Mouse (Mus musculus) stomach, embryonic 16.5 days (tissue): ENCODE measurements around the gene Ahdc1. TPM values are rescaled to one million over a fixed set of nuclear protein-coding genes. Genes with fewer than 3 reads are reported as not detected.

Source experiments
- ATAC-seq: fragments of 200-750 bp; cut with Nextera tagmentation; 2 replicates; pipeline ENCODE4 v1.8.0; 2017; ENCODE audit warnings: moderate number of reproducible peaks, moderate TSS enrichment; ENCODE audit not compliant: insufficient read depth, low FRiP score
- H3K27ac ChIP-seq: fragments of 300-500 bp; sonication (generic); 2 replicates; pipeline ENCODE4 v1.5.1; 2014; ENCODE audit warnings: low read length
- H3K27me3 ChIP-seq: fragments of 300-500 bp; sonication (generic); 2 replicates; pipeline ENCODE4 v1.6.1; 2014; ENCODE audit warnings: low read length, control low read depth, mixed read lengths; ENCODE audit not compliant: control insufficient read depth, insufficient read depth
- H3K36me3 ChIP-seq: fragments of 300-500 bp; sonication (generic); 2 replicates; pipeline ENCODE4 v1.6.1; 2014; ENCODE audit warnings: low read length; ENCODE audit not compliant: control insufficient read depth, insufficient read depth
- H3K4me1 ChIP-seq: fragments of 300-500 bp; sonication (generic); 2 replicates; pipeline ENCODE4 v1.6.1; 2014; ENCODE audit warnings: low read length, control low read depth, mixed read lengths; ENCODE audit not compliant: control insufficient read depth, insufficient read depth
- H3K4me2 ChIP-seq: fragments of 300-500 bp; sonication (generic); 2 replicates; pipeline ENCODE4 v1.6.1; 2014; ENCODE audit warnings: low read depth, low read length, mixed read lengths
- H3K4me3 ChIP-seq: fragments of 300-500 bp; sonication (generic); replicated peaks from 2 replicates; pipeline ENCODE4 v1.5.1; 2014; ENCODE audit warnings: mild to moderate bottlenecking, low read length
- H3K9ac ChIP-seq: fragments of 300-500 bp; sonication (generic); 2 replicates; pipeline ENCODE4 v1.6.1; 2014; ENCODE audit warnings: low read length
- H3K9me3 ChIP-seq: fragments of 300-500 bp; sonication (generic); replicated peaks from 2 replicates; pipeline ENCODE4 v1.6.1; 2016; ENCODE audit warnings: low read length, control low read depth; ENCODE audit not compliant: control insufficient read depth
- WGBS: fragments of 180-500 bp; shearing (Covaris S2); extraction: QIAGEN DNeasy Blood & Tissue Kit; methylation state at CpG from one replicate; pipeline ENCODE4 v1.1.7; 2014; 5-methylcytosine and 5-hydroxymethylcytosine counted together
- polyA plus RNA-seq: library from polyadenylated mRNA; unstranded; fragments of >200 nt; fragmentation: Nextera tagmentation; extraction: Ambion mirVana; gene quantifications from 2 replicates; pipeline ENCODE4 v1.2.1, GENCODE M21; 2015

Ahdc1 gene
- polyA plus RNA-seq, 1 experiment from 2014 or later, result 7.1 TPM

DNA sequence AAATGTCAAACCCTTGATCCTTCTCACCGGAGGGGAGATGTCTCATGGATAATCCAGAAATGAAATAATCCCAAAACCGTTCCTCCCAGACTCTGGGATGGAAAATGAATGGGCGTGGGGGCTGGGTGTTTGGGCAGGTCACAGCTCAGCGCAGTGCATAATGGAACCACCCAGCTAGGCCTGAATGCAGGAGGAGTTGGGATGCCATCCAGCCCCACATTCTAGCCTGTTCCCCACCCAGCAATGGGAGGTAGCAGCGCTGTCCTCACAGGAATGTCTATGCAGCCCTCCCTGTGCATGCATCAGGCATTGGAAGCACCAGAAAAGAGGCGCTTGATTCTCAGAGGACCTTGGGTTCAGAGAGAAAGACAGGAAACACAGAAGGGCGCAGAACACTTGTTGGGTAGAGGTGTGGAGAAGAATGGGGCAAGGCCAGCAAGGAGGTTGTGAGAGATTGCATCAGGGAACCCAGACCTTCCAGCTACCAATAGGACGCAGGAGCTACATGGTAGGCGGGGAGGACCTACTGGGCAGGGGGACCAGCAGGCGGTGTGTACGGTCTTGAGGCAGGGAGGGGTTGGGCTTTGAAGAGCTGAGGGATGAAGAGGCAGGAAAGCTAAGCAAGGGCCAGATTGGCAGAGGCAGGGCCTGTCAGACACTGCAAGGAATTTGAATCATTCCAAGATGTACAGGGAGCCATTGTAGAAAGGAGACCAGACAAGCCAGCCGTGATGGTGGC is 57.5 kb downstream of the Ahdc1 start:
- no peaks in the 10 kb centered on the region for H3K9me3 ChIP-seq
- 77% methylated on average over 12 of the region's 12 CpGs for WGBS
- no peak; the same call in 1 of the 2 replicates for ATAC-seq

DNA sequence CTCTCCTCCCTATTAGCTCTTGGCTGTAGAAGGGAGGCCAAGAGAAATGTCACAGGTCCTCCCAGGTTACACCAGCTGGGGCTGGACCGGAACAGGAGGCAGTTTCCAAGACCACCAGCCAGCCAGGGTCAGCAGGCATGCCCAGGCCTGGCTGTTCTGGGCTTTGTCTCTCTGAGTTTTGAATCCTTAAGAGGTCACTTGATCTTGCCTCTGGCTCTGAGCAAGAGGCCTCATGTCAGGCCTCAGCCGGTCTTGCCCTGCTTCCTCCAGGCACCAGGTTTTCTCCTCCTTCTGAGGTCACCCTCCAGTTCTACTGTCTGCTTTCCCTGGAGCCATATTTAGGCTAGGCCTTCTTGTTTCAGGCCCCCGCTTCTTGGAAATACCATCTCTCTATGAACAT is 59.3 kb downstream of the Ahdc1 start:
- no peak overlapping the region for H3K4me2 ChIP-seq
- H3K4me1 ChIP-seq, result peaks cover 25% of the 10 kb centered on the region
- no peak for ATAC-seq
- 82% methylated on average over 3 of the region's 3 CpGs for WGBS
- H3K4me3 ChIP-seq, result no peak overlapping the region
- no peaks in the 10 kb centered on the region for H3K27me3 ChIP-seq
- peak overlapping the region; percentile 50 for H3K27ac ChIP-seq
- 0 out of 2 replicates have a peak overlapping the region, but pooled peaks have one; percentile 20 for H3K9ac ChIP-seq
- H3K36me3 ChIP-seq, result peaks cover 7% of the 10 kb centered on the region; the same call in 1 of the 2 replicates
- no peaks in the 10 kb centered on the region for H3K9me3 ChIP-seq

More for the DNA sequence above, 57.5 kb downstream of the Ahdc1 start:
- no peak overlapping the region for H3K4me2 ChIP-seq
- peak overlapping the region; percentile 11; the same call in 1 of the 2 replicates for H3K27ac ChIP-seq
- peak overlapping the region; percentile 23; the same call in 1 of the 2 replicates for H3K9ac ChIP-seq
- no peak overlapping the region for H3K4me3 ChIP-seq
- peaks cover 17% of the 10 kb centered on the region; the same call in 1 of the 2 replicates for H3K36me3 ChIP-seq
- H3K4me1 ChIP-seq, result peaks cover 18% of the 10 kb centered on the region
- no peaks in the 10 kb centered on the region for H3K27me3 ChIP-seq

DNA sequence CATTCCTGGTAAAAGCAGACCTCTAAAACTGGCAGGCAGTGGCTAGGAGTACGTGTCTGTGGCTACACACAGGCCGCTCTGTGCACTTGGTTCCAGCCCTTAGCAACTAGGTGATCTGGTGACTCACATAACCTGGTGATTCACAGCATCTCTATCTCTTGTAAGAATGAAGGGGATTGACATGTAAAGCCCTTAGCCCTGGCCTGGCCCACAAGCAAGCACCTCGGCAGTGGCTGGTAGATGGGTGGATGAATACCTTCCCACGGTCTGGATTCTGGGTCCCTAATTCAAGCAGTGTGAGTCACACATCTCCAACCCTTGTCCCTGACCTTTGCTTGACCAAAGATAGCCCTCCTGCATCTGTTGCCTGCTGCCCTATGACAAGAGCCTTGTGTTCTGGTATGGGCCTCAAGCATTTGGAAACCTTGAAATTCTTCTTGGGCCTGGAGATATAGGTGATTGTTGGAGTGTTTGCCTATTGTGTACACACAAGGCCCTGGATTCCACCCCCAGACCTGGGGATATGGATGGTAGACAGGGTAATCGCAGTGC is 59.8 kb downstream of the Ahdc1 start:
- Histone ChIP-seq H3K27me3 (no peaks in the 10 kb centered on the region), H3K9ac (no peak overlapping the region), H3K4me3 (no peak overlapping the region), H3K4me2 (no peak overlapping the region), H3K9me3 (no peaks in the 10 kb centered on the region), H3K4me1 (peaks cover 25% of the 10 kb centered on the region), H3K27ac (peak overlapping the region; percentile 32), H3K36me3 (peaks cover 2% of the 10 kb centered on the region; the same call in 1 of the 2 replicates)
- no peak for ATAC-seq
- WGBS, result 87% methylated on average over 5 of the region's 5 CpGs

DNA sequence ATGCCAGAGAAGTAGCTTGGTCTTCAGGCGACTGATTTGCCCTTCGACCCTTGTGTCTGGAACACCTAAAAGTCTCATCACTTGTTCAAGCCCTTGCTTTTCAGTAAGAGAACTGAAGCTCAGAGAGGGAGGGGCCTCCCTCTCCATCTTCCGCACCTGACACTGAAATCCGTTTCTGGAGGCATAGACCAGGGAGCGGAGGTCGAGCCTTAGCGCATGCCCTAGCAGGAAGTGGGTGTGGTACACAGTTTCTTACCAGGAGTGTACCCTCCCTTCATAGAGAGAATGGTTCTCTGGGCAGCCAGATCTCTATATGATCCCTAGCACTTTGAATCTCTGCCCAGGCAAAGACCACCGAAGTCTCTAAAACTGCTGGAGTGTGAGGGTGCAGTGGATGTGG is 62.1 kb downstream of the Ahdc1 start:
- Histone ChIP-seq H3K4me2 (no peak overlapping the region), H3K27ac (no peak overlapping the region; the same call in 1 of the 2 replicates), H3K9ac (peak overlapping the region; percentile 10; the same call in 1 of the 2 replicates), H3K4me1 (peaks cover 22% of the 10 kb centered on the region), H3K36me3 (no peaks in the 10 kb centered on the region), H3K27me3 (no peaks in the 10 kb centered on the region), H3K4me3 (no peak overlapping the region), H3K9me3 (no peaks in the 10 kb centered on the region)
- no peak for ATAC-seq
- WGBS, result 48% methylated on average over 8 of the region's 8 CpGs

DNA sequence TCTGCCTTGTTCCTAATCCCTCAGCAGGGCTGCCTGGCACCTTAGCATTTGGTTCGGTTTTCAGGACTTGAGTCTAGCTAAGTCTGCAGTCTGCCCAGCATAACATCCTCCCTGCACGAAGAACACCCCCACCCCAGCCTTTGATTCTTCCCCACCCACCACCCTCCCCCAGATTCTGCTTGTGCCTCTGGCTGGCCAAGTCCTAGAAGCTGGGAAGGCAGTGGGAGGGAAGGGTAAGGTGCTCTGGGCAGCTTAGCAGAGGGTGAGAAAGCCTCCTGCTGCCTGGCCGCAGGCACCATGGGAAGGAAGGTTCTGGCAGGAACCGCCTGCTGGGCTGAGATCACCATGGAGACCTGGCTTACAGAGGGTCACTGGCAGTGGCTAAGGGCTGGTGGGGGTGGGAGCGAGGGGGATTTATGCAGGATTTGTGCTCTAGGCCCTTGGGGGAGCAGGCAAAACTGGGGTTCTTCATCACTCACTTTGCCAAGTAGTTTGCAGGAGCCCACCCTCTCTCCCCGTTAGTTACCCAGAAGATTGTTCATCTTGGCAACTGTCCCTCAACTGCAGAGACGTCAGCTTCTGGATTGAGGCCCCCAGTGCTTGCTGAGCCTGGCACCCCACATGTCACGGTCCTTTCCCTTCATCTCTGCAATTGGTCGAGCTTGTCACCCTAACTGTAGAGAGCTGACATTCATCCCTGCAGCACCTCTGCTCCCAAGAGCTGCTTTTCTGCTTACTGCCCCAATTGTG is 63.2 kb downstream of the Ahdc1 start:
- 45% methylated on average over 9 of the region's 9 CpGs for WGBS
- H3K9me3 ChIP-seq, result no peaks in the 10 kb centered on the region
- no peak overlapping the region for H3K4me3 ChIP-seq
- H3K4me2 ChIP-seq, result no peak overlapping the region
- ATAC-seq, result peak; percentile 26; the same call in 1 of the 2 replicates
- H3K36me3 ChIP-seq, result no peaks in the 10 kb centered on the region
- H3K27ac ChIP-seq, result peak overlapping the region; percentile 35; the same call in 1 of the 2 replicates
- H3K4me1 ChIP-seq, result peaks cover 22% of the 10 kb centered on the region
- H3K9ac ChIP-seq, result peak overlapping the region; percentile 4; the same call in 1 of the 2 replicates
- H3K27me3 ChIP-seq, result no peaks in the 10 kb centered on the region

DNA sequence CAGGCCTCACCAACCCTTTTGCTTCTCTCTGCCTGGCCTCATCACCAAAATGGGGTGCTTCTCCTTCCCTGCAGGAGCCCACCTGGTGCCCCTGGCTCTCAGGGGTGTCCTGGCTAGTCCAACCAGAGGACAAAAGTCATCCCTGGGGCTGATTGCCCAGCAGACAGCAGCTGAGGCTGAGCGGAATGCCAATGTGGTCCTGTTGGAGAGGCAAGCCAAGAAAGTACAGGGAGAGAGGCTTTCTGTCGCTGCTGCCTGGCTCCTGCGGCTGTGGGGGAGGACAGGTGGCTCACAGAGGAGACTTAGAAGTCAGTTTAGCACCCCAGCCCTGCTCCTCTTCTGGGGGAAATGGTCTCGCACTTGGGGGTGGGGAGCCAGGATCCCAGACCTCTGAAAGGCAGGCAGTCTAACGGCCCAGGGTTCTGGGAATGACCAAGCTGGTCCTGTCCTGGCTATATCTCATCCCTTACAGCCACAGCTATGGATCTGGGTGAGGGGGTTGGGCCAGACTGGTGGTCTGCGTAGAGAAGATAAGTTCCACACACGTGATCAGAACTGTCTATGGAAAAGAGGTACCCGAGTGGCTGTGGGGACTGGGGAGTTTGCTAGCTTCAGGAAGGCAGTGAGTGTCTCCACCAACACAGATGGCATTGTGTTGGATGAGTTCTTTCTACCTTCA is 64.0 kb downstream of the Ahdc1 start:
- no peak for ATAC-seq
- no peak overlapping the region for H3K4me2 ChIP-seq
- WGBS, result 67% methylated on average over 8 of the region's 8 CpGs
- no peaks in the 10 kb centered on the region for H3K36me3 ChIP-seq
- no peak overlapping the region for H3K27ac ChIP-seq
- no peak overlapping the region for H3K4me3 ChIP-seq
- peaks cover 25% of the 10 kb centered on the region for H3K4me1 ChIP-seq
- no peaks in the 10 kb centered on the region for H3K27me3 ChIP-seq
- no peaks in the 10 kb centered on the region for H3K9me3 ChIP-seq
- 0 out of 2 replicates have a peak overlapping the region, but pooled peaks have one; percentile 12 for H3K9ac ChIP-seq

DNA sequence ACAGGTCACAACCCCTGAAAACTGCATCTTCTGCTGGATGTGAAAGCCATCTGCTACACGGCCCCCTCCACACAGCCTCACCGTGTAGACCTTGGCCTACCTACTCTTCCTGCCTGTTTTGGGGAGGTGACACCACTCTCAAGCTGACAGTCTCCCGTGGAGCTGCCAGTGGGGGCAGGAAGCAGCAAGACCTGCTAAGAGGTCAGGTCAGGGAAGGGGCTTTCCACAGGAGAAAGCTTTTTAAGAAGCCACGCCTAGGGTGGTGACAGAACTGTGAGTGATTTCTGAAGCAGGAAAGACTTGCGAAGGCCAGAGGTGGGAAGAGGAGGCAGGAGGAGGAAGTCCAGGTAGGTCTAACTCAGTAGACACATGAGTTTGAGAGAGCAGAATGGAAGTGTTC is 67.9 kb downstream of the Ahdc1 start:
- Histone ChIP-seq H3K27ac (peak overlapping the region; percentile 78), H3K27me3 (no peaks in the 10 kb centered on the region), H3K36me3 (no peaks in the 10 kb centered on the region), H3K4me3 (no peak overlapping the region), H3K4me2 (no peak overlapping the region), H3K9ac (peak overlapping the region; percentile 26; the same call in 1 of the 2 replicates), H3K4me1 (peaks cover 20% of the 10 kb centered on the region), H3K9me3 (no peaks in the 10 kb centered on the region)
- no peak for ATAC-seq
- WGBS, result 40% methylated on average over 5 of the region's 5 CpGs

DNA sequence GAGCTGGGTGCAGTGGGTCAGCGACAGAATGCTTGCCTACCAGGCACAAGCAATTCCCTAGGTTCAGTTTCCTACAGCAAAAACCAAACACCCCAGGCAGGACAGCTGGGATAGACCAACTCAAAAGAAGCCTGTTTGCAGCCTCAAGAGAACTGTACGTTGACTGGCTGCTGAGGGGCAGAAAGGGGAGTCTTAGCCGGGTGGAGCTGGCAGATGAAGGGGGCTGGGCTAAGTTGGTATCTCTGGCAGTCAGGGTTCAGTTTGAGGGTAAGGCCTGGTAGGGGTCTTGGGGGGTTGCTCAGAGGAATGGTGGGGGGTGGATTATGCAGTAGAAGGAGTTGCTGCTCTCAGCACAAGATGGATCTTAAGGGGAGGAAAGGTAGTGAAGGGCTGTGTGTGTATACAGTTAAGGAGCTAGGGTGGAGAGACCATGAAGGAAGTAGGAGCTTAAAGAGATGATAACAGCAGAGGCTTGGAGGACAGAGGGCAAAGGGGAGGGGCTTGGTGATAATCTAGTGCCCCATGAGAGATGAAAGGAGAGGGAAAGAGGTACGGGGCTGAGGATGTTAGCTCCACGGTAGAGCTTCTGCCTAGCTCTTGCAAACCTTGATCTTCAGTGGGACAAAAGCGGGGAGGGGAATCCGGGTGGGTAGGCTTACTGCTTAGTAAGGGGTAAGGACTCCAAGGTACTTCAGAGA is 68.5 kb downstream of the Ahdc1 start:
- WGBS, result 34% methylated on average over 7 of the region's 7 CpGs
- peak overlapping the region; percentile 26; the same call in 1 of the 2 replicates for H3K9ac ChIP-seq
- peak overlapping the region; percentile 78 for H3K27ac ChIP-seq
- no peak for ATAC-seq
- no peak overlapping the region for H3K4me2 ChIP-seq
- no peaks in the 10 kb centered on the region for H3K36me3 ChIP-seq
- H3K9me3 ChIP-seq, result no peaks in the 10 kb centered on the region
- peaks cover 22% of the 10 kb centered on the region for H3K4me1 ChIP-seq
- no peak overlapping the region for H3K4me3 ChIP-seq
- no peaks in the 10 kb centered on the region for H3K27me3 ChIP-seq
